ENCODE assay signal across 9 mouse cellular contexts in the genomic region with DNA sequence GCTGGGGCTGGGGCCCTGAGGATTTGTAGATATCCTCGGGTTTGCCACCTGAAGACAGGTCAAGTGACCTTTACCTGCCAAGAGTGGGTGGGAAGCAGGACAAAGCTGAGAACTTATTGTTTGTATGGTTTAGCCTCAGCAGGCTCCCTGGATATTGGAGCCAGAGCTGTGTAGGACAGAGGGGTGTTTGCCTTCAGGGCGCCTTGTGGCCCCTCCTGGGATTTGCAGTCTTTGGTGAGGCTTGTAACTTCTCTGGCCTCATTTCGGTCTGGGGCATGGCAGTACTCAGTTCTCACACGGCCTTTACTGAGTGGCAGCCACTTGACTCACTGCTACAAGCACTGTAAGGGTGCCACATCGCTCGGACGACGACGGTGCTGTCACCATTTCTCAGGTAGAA.
DNase-seq lines count a peak whose midpoint lies in the region; ATAC-seq lines count a peak whose summit lies in the region.
"Had no signal": no experiment of that assay in that cellular context is flagged by ENCODE, and none has a peak within 500 bp of the region (broad histone marks: within the 10 kb centered on the region; RNA-seq: fewer than 3 reads in every experiment).

No protein-coding gene starts in this region.

- no peak overlapping the region for H3K4me3 ChIP-seq in kidney, embryonic 15.5 days (replicated peaks)
- H3K4me3 ChIP-seq in embryonic facial prominence, embryonic 12.5 days: no peak overlapping the region
- H3K4me3 ChIP-seq in hindbrain, embryonic 14.5 days (replicated peaks; ENCODE audit: low read length): no peak overlapping the region
- peak overlapping the region; percentile 35 for H3K4me3 ChIP-seq in midbrain, embryonic 14.5 days (replicated peaks; ENCODE audit: low read depth, low read length)

- intact Hi-C loops in left cerebral cortex, postnatal 25 days (cut with DNase I): loop anchor here (1.0 to 5.0 kb wide), 2 partner anchors 97 to 242 kb away; no protein-coding TSS in a partner anchor

- H3K36me3 ChIP-seq in kidney, embryonic 15.5 days: no peaks in the 10 kb centered on the region
- no peaks in the 10 kb centered on the region for H3K36me3 ChIP-seq in embryonic facial prominence, embryonic 12.5 days
- no peaks in the 10 kb centered on the region for H3K36me3 ChIP-seq in hindbrain, embryonic 14.5 days (replicated peaks; ENCODE audit: control insufficient read depth, insufficient read depth)
- no peaks in the 10 kb centered on the region for H3K36me3 ChIP-seq in midbrain, embryonic 14.5 days (ENCODE audit: control insufficient read depth, insufficient read depth, low read length)

- no peak overlapping the region for H3K27ac ChIP-seq in kidney, embryonic 15.5 days
- H3K27ac ChIP-seq in embryonic facial prominence, embryonic 12.5 days: no peak overlapping the region
- H3K27ac ChIP-seq in hindbrain, embryonic 14.5 days: peak overlapping the region; percentile 83
- H3K27ac ChIP-seq in midbrain, embryonic 14.5 days (replicated peaks; ENCODE audit: low read depth, low read length): peak overlapping the region; percentile 89

- H3K9me3 ChIP-seq in kidney, embryonic 15.5 days (replicated peaks): no peaks in the 10 kb centered on the region
- H3K9me3 ChIP-seq in embryonic facial prominence, embryonic 12.5 days: no peaks in the 10 kb centered on the region
- H3K9me3 ChIP-seq in hindbrain, embryonic 14.5 days (ENCODE audit: control insufficient read depth, low read length): no peaks in the 10 kb centered on the region
- H3K9me3 ChIP-seq in midbrain, embryonic 14.5 days (ENCODE audit: control insufficient read depth, low read length): no peaks in the 10 kb centered on the region

- peak overlapping the region; percentile 77 for H3K4me2 ChIP-seq in kidney, embryonic 15.5 days
- peak overlapping the region; percentile 75 for H3K4me2 ChIP-seq in embryonic facial prominence, embryonic 12.5 days (replicated peaks)
- peak overlapping the region; percentile 68 for H3K4me2 ChIP-seq in hindbrain, embryonic 14.5 days (replicated peaks)
- peak overlapping the region; percentile 55 for H3K4me2 ChIP-seq in midbrain, embryonic 14.5 days (ENCODE audit: low read length)

- H3K27me3 ChIP-seq in kidney, embryonic 15.5 days: peaks cover 6% of the 10 kb centered on the region; the same call in 1 of the 2 replicates
- 0 out of 2 replicates have a peak, but pooled peaks cover 7% of the 10 kb centered on the region for H3K27me3 ChIP-seq in embryonic facial prominence, embryonic 12.5 days
- H3K27me3 ChIP-seq in hindbrain, embryonic 14.5 days (ENCODE audit: control insufficient read depth, insufficient read depth, low read length): no peaks in the 10 kb centered on the region
- no peaks in the 10 kb centered on the region for H3K27me3 ChIP-seq in midbrain, embryonic 14.5 days (ENCODE audit: control insufficient read depth, insufficient read depth, low read length)

- 43% methylated on average over 9 of the region's 9 CpGs for WGBS in kidney, embryonic 15.5 days
- WGBS in embryonic facial prominence, embryonic 12.5 days: 30% methylated on average over 9 of the region's 9 CpGs
- WGBS in hindbrain, embryonic 14.5 days: 24% methylated on average over 9 of the region's 9 CpGs
- 23% methylated on average over 9 of the region's 9 CpGs for WGBS in midbrain, embryonic 14.5 days

- H3K4me1 ChIP-seq in kidney, embryonic 15.5 days: peaks cover 17% of the 10 kb centered on the region; the same call in 1 of the 2 replicates
- peaks cover 14% of the 10 kb centered on the region for H3K4me1 ChIP-seq in embryonic facial prominence, embryonic 12.5 days
- peaks cover 14% of the 10 kb centered on the region; the same call in 1 of the 2 replicates for H3K4me1 ChIP-seq in hindbrain, embryonic 14.5 days (replicated peaks; ENCODE audit: control insufficient read depth, insufficient read depth, low read length)
- H3K4me1 ChIP-seq in midbrain, embryonic 14.5 days (ENCODE audit: control insufficient read depth, insufficient read depth, low read length): peaks cover 9% of the 10 kb centered on the region

- ATAC-seq in kidney, embryonic 15.5 days (replicated peaks; ENCODE audit: low FRiP score): peak; percentile 16; the same call in 1 of the 2 replicates
- ATAC-seq in embryonic facial prominence, embryonic 12.5 days (ENCODE audit: insufficient number of reproducible peaks, insufficient read depth, low FRiP score, low TSS enrichment): peak; percentile 44; the same call in 1 of the 2 replicates
- peak; percentile 26 for ATAC-seq in hindbrain, embryonic 14.5 days (ENCODE audit: low FRiP score)
- peak; percentile 12; the same call in 1 of the 2 replicates for ATAC-seq in midbrain, embryonic 14.5 days (ENCODE audit: low FRiP score, low TSS enrichment)

- no peak for DNase-seq in kidney, postnatal 14 days
- DNase-seq in hindbrain, embryonic 14.5 days (ENCODE audit: low spot score): no peak
- no peak for DNase-seq in midbrain, embryonic 14.5 days
- no peak for DNase-seq in right cerebral cortex, adult 2 months (ENCODE audit: low spot score in 2 of 2)
- DNase-seq in left cerebral cortex, postnatal 25 days (ENCODE audit: low spot score in 2 of 2): no peak
- DNase-seq in c-Kit-positive CD71-positive TER-119-positive erythroid progenitor cells, embryonic 14.5 days (ENCODE audit: low spot score): no peak
- DNase-seq: lung, adult 18-20 months had no signal

- H3K9ac ChIP-seq in kidney, embryonic 15.5 days: no peak overlapping the region
- H3K9ac ChIP-seq in embryonic facial prominence, embryonic 12.5 days: no peak overlapping the region
- H3K9ac ChIP-seq in hindbrain, embryonic 14.5 days: peak overlapping the region; percentile 63
- H3K9ac ChIP-seq in midbrain, embryonic 14.5 days (replicated peaks; ENCODE audit: low read length): peak overlapping the region; percentile 65

Comparison
In these comparisons a context has a peak if more than half of its experiments do, and no peak if none do; other contexts are left out.
1. H3K27ac ChIP-seq: peak in hindbrain, embryonic 14.5 days (single experiment) and midbrain, embryonic 14.5 days (single experiment); none in kidney, embryonic 15.5 days (single experiment) and embryonic facial prominence, embryonic 12.5 days (single experiment).
2. H3K9ac ChIP-seq: peak in hindbrain, embryonic 14.5 days (single experiment) and midbrain, embryonic 14.5 days (single experiment); none in kidney, embryonic 15.5 days (single experiment) and embryonic facial prominence, embryonic 12.5 days (single experiment).
3. Peak in every context shown above with its lines, with median percentiles within 50 percentile points of each other: ATAC-seq and H3K4me2 ChIP-seq.